Mouse (Mus musculus): Measurements from ENCODE around the gene Igsf10. TPM values are rescaled to one million over a fixed set of nuclear protein-coding genes. Genes with fewer than 3 reads are reported as not detected.

Igsf10 gene
- polyA plus RNA-seq, 1 experiment from 2014 or later: 0.32 TPM

DNA sequence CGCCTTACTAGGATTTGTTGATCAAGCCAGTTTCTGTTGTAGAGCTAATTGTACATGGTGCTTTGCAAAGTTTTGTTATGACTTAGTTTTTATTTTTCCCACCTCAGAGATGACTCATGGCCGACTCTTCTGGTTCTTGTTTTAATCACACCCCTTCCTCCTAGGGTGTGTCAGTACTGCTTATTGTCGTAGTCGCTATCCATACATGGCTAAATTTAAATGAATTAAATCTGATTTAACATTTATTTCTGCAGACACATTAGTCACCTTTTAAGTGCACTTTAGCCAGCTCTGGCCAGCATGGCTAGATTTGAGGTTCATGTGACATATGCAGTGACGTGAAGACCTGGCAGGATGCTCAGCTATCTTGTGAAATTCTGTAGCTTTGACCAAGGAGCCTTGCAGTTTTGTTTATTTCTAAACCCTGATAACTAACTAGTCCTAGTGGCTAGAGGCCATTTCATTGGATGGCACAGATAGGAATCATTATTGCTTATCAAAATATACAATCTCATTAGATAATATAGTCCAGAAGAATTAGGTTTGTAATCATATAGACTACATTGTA is 47.5 kb downstream of the Igsf10 start:
- no peak for ATAC-seq
- 83% methylated on average over 5 of the region's 5 CpGs for WGBS (ENCODE audit: insufficient replicate concordance)

DNA sequence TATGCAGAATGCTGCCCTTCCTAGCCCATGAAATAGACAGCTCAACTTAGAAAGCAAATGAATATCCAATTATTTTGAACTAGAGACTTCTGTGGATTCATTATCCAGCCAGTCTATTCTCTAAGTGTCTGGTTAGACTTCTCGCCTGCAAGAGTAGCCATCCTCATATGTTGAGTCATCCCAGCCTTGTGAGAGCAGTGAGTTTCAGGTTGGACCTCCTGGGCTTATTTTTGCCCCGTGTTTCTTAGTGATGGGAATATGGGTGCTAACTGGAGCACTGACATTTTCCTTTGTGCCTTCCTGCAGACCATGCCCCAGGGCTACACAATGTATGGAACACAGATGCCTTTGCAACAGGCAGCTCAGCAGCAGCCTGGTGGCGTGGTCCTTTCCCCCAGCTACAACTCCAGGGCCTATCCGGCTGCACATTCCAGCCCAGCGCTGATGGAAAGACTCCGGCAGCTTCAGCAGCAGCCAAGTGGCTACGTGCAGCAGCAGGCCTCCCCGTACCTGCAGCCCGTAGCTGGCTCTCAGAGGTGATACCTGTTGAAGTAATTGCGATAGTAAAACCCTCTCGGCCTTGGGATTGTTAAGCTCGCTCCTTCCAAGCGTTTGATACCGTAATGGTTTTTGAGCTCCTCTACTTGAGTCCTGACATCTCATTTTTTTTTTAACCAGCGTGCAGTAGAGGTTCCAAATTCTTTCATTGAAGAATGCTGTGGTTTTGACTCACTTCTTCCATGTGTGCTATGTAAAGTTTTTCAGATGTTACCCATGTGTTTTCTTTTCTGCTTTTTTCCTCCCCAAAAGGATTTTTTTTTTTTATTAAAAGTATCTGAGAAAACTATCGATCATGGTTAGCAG is 48.3 kb downstream of the Igsf10 start:
- H3K4me3 ChIP-seq (ENCODE audit: low read depth, low read length): no peak overlapping the region
- H3K4me1 ChIP-seq (ENCODE audit: insufficient read depth): no peaks in the 10 kb centered on the region
- no peaks in the 10 kb centered on the region for H3K27me3 ChIP-seq (ENCODE audit: insufficient read depth, low read length)
- H3K9me3 ChIP-seq (ENCODE audit: low read length): no peaks in the 10 kb centered on the region
- WGBS (ENCODE audit: insufficient replicate concordance): 86% methylated on average over 16 of the region's 16 CpGs
- no peak for DNase-seq
- no peaks in the 10 kb centered on the region for H3K36me3 ChIP-seq (replicated peaks; ENCODE audit: insufficient read depth, low read length)
- ATAC-seq: no peak
- no peak overlapping the region for H3K9ac ChIP-seq (replicated peaks)
- TF ChIP-seq CTCF (IDR thresholded peaks at IDR 0.05; ENCODE audit: low read depth) (no peak), EP300 (IDR thresholded peaks at IDR 0.05; ENCODE audit: low read depth) (no peak)
- no peak overlapping the region for H3K4me2 ChIP-seq (ENCODE audit: low read depth, low read length)
- H3K27ac ChIP-seq (ENCODE audit: low read depth): no peak overlapping the region

More for the DNA sequence above, 47.5 kb downstream of the Igsf10 start:
- Histone ChIP-seq H3K4me1 (ENCODE audit: insufficient read depth) (no peaks in the 10 kb centered on the region), H3K36me3 (replicated peaks; ENCODE audit: insufficient read depth, low read length) (no peaks in the 10 kb centered on the region), H3K27ac (ENCODE audit: low read depth) (no peak overlapping the region), H3K4me2 (ENCODE audit: low read depth, low read length) (no peak overlapping the region), H3K9ac (replicated peaks) (no peak overlapping the region), H3K27me3 (ENCODE audit: insufficient read depth, low read length) (no peaks in the 10 kb centered on the region), H3K4me3 (ENCODE audit: low read depth, low read length) (no peak overlapping the region), H3K9me3 (ENCODE audit: low read length) (no peaks in the 10 kb centered on the region)
- no peak for DNase-seq
- TF ChIP-seq CTCF (IDR thresholded peaks at IDR 0.05; ENCODE audit: low read depth) (no peak), EP300 (IDR thresholded peaks at IDR 0.05; ENCODE audit: low read depth) (no peak)

DNA sequence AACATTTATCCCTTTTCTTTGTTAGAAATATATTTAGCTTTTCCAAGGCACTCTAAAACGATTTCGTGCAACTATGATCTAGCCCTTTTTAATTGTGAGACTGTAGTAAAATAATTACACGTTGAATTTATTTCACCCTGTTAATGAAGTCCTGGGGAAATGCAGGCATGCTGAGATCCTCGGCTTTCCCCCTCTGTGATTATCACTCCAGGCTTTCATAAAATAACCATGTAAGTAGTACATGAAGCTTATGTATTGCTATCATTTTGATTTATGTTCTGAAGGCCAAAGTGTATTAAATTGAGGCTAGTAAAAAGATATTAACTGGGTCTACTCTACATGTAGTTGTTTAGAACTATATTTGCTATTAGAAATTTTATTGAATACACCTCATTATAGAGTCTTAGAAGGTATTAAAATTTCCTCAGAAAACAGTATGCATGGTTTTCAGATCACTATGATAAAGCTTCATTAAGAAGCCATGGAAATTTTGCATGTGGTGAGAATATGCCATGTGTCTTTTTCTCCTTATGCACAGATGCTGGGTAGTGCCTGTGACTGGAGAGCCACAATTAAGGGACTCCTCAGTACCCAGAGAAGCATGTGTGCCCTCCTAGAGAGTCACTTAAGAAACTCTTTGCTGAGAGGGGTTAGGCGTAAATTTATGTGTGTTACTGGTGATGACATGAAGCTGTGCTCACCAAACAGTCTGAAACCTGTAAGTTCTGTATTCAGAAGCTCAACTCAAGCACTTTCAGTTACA is 50.6 kb downstream of the Igsf10 start:
- no peaks in the 10 kb centered on the region for H3K36me3 ChIP-seq (replicated peaks; ENCODE audit: insufficient read depth, low read length)
- no peak overlapping the region for H3K9ac ChIP-seq (replicated peaks)
- WGBS (ENCODE audit: insufficient replicate concordance): 78% methylated on average over 5 of the region's 5 CpGs
- no peak for TF ChIP-seq CTCF (IDR thresholded peaks at IDR 0.05; ENCODE audit: low read depth)
- no peak for TF ChIP-seq EP300 (IDR thresholded peaks at IDR 0.05; ENCODE audit: low read depth)
- no peak overlapping the region for H3K4me3 ChIP-seq (ENCODE audit: low read depth, low read length)
- no peak for DNase-seq
- no peaks in the 10 kb centered on the region for H3K4me1 ChIP-seq (ENCODE audit: insufficient read depth)
- H3K27ac ChIP-seq (ENCODE audit: low read depth): no peak overlapping the region
- H3K27me3 ChIP-seq (ENCODE audit: insufficient read depth, low read length): no peaks in the 10 kb centered on the region
- ATAC-seq: no peak
- no peaks in the 10 kb centered on the region for H3K9me3 ChIP-seq (ENCODE audit: low read length)
- H3K4me2 ChIP-seq (ENCODE audit: low read depth, low read length): no peak overlapping the region

DNA sequence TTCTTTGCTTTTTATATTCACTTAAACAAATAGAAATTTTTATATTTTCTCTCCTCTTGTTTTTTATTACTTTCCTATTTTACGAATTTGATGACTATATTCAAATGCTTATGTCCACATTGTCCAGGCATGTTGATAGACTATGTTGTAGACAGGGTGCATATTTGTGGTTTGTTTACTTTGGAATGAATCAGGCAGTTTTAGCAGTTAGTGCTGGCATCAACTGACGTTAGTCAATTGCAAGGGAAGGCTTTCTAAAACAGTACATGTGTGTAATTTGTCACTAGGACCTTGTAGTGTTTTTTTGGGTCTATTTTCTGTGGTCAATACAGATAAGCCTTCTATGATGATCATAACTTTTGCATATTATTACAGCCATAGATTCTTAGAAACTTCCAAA is 53.6 kb downstream of the Igsf10 start:
- H3K9me3 ChIP-seq (ENCODE audit: low read length): no peaks in the 10 kb centered on the region
- no peak overlapping the region for H3K4me3 ChIP-seq (ENCODE audit: low read depth, low read length)
- no peak overlapping the region for H3K9ac ChIP-seq (replicated peaks)
- 66% methylated on average over 2 of the region's 2 CpGs for WGBS (ENCODE audit: insufficient replicate concordance)
- TF ChIP-seq EP300 (IDR thresholded peaks at IDR 0.05; ENCODE audit: low read depth) (no peak), CTCF (IDR thresholded peaks at IDR 0.05; ENCODE audit: low read depth) (no peak)
- H3K4me2 ChIP-seq (ENCODE audit: low read depth, low read length): no peak overlapping the region
- DNase-seq (no peak), ATAC-seq (no peak)
- H3K36me3 ChIP-seq (replicated peaks; ENCODE audit: insufficient read depth, low read length): no peaks in the 10 kb centered on the region
- H3K27ac ChIP-seq (ENCODE audit: low read depth): no peak overlapping the region
- H3K27me3 ChIP-seq (ENCODE audit: insufficient read depth, low read length): no peaks in the 10 kb centered on the region
- H3K4me1 ChIP-seq (ENCODE audit: insufficient read depth): no peaks in the 10 kb centered on the region

DNA sequence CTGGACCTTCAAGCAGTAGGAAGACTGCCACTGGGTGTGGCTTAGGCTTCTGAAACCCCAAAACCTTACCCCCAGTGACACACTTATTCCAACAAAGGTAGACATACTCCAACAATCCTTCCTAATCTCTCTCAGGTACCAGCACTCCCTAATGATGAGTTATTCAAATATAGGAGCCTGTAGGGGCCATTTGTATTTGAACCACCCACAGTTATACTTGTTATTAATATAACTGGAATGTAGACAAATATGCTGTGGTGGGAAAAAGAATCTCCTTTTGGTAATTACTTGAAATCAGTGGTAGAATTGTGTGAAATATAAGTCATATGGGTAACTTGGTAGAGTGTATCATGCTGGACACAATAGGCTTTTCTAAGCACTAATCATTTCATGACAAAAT is 65.6 kb downstream of the Igsf10 start:
- ATAC-seq: no peak
- H3K9ac ChIP-seq (replicated peaks): no peak overlapping the region

DNA sequence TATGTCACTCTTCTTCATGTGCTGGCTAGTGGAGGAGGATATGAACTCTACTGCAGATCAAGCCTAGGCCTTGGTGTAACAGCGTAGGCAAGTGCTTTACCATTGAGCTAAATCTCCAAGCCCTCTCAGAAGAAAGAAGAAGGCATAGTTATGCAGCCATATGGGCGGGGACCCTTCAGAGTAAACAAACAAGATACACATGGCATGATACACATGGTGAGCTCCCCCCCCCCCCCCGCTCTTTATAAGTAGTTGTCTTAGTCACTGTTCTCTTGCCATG is 66.0 kb downstream of the Igsf10 start:
- WGBS (ENCODE audit: insufficient replicate concordance): 79% methylated on average over 3 of the region's 3 CpGs
- no peak overlapping the region for H3K4me2 ChIP-seq (ENCODE audit: low read depth, low read length)
- no peaks in the 10 kb centered on the region for H3K36me3 ChIP-seq (replicated peaks; ENCODE audit: insufficient read depth, low read length)
- TF ChIP-seq CTCF (IDR thresholded peaks at IDR 0.05; ENCODE audit: low read depth): no peak
- TF ChIP-seq EP300 (IDR thresholded peaks at IDR 0.05; ENCODE audit: low read depth): no peak
- no peaks in the 10 kb centered on the region for H3K4me1 ChIP-seq (ENCODE audit: insufficient read depth)
- H3K9ac ChIP-seq (replicated peaks): no peak overlapping the region
- no peaks in the 10 kb centered on the region for H3K9me3 ChIP-seq (ENCODE audit: low read length)
- no peak overlapping the region for H3K27ac ChIP-seq (ENCODE audit: low read depth)
- no peaks in the 10 kb centered on the region for H3K27me3 ChIP-seq (ENCODE audit: insufficient read depth, low read length)
- no peak overlapping the region for H3K4me3 ChIP-seq (ENCODE audit: low read depth, low read length)
- ATAC-seq (no peak), DNase-seq (no peak)

More for the DNA sequence above, 65.6 kb downstream of the Igsf10 start:
- TF ChIP-seq CTCF (IDR thresholded peaks at IDR 0.05; ENCODE audit: low read depth) (no peak), EP300 (IDR thresholded peaks at IDR 0.05; ENCODE audit: low read depth) (no peak)
- Histone ChIP-seq H3K27me3 (ENCODE audit: insufficient read depth, low read length) (no peaks in the 10 kb centered on the region), H3K4me2 (ENCODE audit: low read depth, low read length) (no peak overlapping the region), H3K27ac (ENCODE audit: low read depth) (no peak overlapping the region), H3K4me1 (ENCODE audit: insufficient read depth) (no peaks in the 10 kb centered on the region), H3K36me3 (replicated peaks; ENCODE audit: insufficient read depth, low read length) (no peaks in the 10 kb centered on the region), H3K4me3 (ENCODE audit: low read depth, low read length) (no peak overlapping the region), H3K9me3 (ENCODE audit: low read length) (no peaks in the 10 kb centered on the region)
- no peak for DNase-seq

Measured in liver, postnatal 0 days (tissue).